Mouse (Mus musculus) lung, embryonic 15.5 days (tissue): ENCODE measurements around the gene Cab39l. TPM values are rescaled to one million over a fixed set of nuclear protein-coding genes. Genes with fewer than 3 reads are reported as not detected.

Experiments
- ATAC-seq: fragments of 200-750 bp; cut with Nextera tagmentation; 2 replicates; pipeline ENCODE4 v1.8.0; 2017; ENCODE audit warnings: moderate number of reproducible peaks, borderline replicate concordance; ENCODE audit not compliant: low FRiP score, low TSS enrichment; ENCODE audit errors: extremely low read depth
- H3K27ac ChIP-seq: fragments of 300-500 bp; sonication (generic); 2 replicates; pipeline ENCODE4 v1.5.1; 2015; ENCODE audit warnings: moderate library complexity, mild to moderate bottlenecking, inconsistent platforms
- H3K27me3 ChIP-seq: fragments of 300-500 bp; sonication (generic); 2 replicates; pipeline ENCODE4 v1.6.1; 2015; ENCODE audit warnings: inconsistent platforms
- H3K36me3 ChIP-seq: fragments of 300-500 bp; sonication (generic); 2 replicates; pipeline ENCODE4 v1.6.1; 2015; ENCODE audit warnings: inconsistent platforms
- H3K4me1 ChIP-seq: fragments of 300-500 bp; sonication (generic); 2 replicates; pipeline ENCODE4 v1.6.1; 2015; ENCODE audit warnings: inconsistent platforms
- H3K4me2 ChIP-seq: fragments of 300-500 bp; sonication (generic); 2 replicates; pipeline ENCODE4 v1.6.1; 2015; ENCODE audit warnings: inconsistent platforms, mild to moderate bottlenecking, moderate library complexity
- H3K4me3 ChIP-seq: fragments of 300-500 bp; sonication (generic); 2 replicates; pipeline ENCODE4 v1.5.1; 2015; ENCODE audit warnings: mild to moderate bottlenecking, inconsistent platforms
- H3K9ac ChIP-seq: fragments of 300-500 bp; sonication (generic); 2 replicates; pipeline ENCODE4 v1.6.1; 2015; ENCODE audit warnings: inconsistent platforms
- H3K9me3 ChIP-seq: fragments of 300-500 bp; sonication (generic); 2 replicates; pipeline ENCODE4 v1.6.1; 2016; ENCODE audit warnings: inconsistent platforms
- WGBS: fragments of 180-500 bp; shearing (Covaris S2); methylation state at CpG from one replicate; pipeline ENCODE4 v1.1.7; 2015; 5-methylcytosine and 5-hydroxymethylcytosine counted together
- polyA plus RNA-seq: library from polyadenylated mRNA; unstranded; fragments of >200 nt; fragmentation: Nextera tagmentation; extraction: Ambion mirVana; gene quantifications from 2 replicates; pipeline ENCODE4 v1.2.1, GENCODE M21; 2015

The Cab39l gene
- polyA plus RNA-seq, 1 experiment from 2014 or later: 44.7 TPM

GRCm38 (mm10) chr14:59549106-59549505 lies 108.3 kb downstream of the Cab39l start:
- H3K36me3 ChIP-seq: no peaks in the 10 kb centered on the region
- no peak overlapping the region for H3K9ac ChIP-seq
- H3K4me3 ChIP-seq: no peak overlapping the region
- no peak overlapping the region for H3K4me2 ChIP-seq
- H3K9me3 ChIP-seq: no peaks in the 10 kb centered on the region
- peak overlapping the region; percentile 72 for H3K27ac ChIP-seq
- WGBS: 62% methylated on average over 6 of the region's 6 CpGs
- H3K27me3 ChIP-seq: no peaks in the 10 kb centered on the region
- H3K4me1 ChIP-seq: peaks cover 22% of the 10 kb centered on the region
- ATAC-seq: no peak

DNA sequence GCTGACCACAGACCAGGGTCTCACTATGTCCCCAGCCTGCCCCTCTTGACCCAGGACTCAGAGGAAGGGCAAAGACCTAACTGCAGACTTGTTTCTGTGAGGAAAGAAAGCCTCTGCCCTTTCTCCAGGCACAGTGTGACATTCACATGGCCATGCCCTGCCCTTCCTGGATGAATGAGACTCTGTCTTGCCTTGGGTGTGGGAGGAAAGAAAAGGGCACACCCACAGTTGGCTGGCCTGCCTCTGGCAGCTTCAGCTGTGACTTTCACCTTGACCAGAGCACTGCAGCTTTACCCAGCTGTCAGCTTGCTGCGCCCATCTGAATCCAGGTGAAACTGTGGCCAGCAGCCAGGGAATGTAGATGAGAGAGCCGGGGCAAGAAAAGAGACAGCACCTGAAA lies 110.1 kb downstream of the Cab39l start:
- Histone ChIP-seq H3K9ac (no peak overlapping the region), H3K27ac (no peak overlapping the region), H3K9me3 (no peaks in the 10 kb centered on the region), H3K27me3 (no peaks in the 10 kb centered on the region), H3K4me3 (no peak overlapping the region), H3K4me1 (peaks cover 22% of the 10 kb centered on the region), H3K36me3 (no peaks in the 10 kb centered on the region), H3K4me2 (no peak overlapping the region)
- ATAC-seq: no peak
- WGBS: 67% methylated on average over 2 of the region's 2 CpGs

DNA sequence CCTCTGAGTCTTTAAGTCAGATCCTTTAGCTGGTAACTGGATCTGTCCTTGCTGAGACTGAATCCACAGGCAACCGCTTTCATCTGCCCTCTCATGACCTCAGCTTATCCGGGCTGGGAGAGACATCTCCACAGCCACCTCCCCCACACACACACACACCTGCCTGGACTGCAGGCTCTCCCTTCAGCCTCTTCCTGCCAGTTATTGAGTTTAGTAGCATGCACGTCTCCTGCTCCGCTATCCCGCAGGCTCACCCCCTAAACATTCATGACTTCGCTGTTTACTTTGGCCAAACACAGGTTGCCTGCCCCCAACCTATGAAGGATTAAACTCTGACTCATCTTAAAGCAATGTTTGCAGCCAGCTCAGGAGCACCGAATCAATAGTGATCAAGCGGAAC lies 111.2 kb downstream of the Cab39l start:
- 32% methylated on average over 8 of the region's 8 CpGs for WGBS

DNA sequence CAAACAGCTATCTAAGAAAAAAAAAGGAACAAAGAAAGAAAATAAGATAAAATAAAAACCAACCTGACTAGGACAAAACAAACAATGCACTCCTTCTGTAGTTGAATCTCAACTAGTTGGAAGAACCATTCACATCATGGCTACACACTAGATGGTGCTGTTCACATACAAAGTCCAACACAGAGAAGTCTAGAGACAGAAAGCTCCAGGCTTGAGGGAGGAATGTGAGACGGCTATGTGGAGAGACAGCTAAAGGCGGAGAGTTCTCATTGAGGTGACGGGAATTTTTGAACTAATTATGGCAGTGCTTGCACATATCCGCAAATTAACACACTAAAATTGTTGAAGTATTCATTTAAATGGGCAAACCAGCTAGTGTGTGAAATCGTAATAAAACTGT lies 113.3 kb downstream of the Cab39l start:
- no peaks in the 10 kb centered on the region for H3K9me3 ChIP-seq
- no peak overlapping the region for H3K27ac ChIP-seq
- no peak for ATAC-seq
- H3K27me3 ChIP-seq: no peaks in the 10 kb centered on the region
- H3K4me3 ChIP-seq: no peak overlapping the region
- no peak overlapping the region for H3K4me2 ChIP-seq
- H3K9ac ChIP-seq: no peak overlapping the region
- peaks cover 16% of the 10 kb centered on the region for H3K4me1 ChIP-seq
- H3K36me3 ChIP-seq: no peaks in the 10 kb centered on the region
- 65% methylated on average over 5 of the region's 5 CpGs for WGBS

More for the DNA sequence above, 111.2 kb downstream of the Cab39l start:
- no peaks in the 10 kb centered on the region for H3K9me3 ChIP-seq
- no peak overlapping the region for H3K4me3 ChIP-seq
- no peak for ATAC-seq
- no peaks in the 10 kb centered on the region for H3K36me3 ChIP-seq
- H3K27me3 ChIP-seq: no peaks in the 10 kb centered on the region
- H3K4me1 ChIP-seq: peaks cover 22% of the 10 kb centered on the region
- H3K4me2 ChIP-seq: no peak overlapping the region
- H3K27ac ChIP-seq: no peak overlapping the region
- no peak overlapping the region for H3K9ac ChIP-seq

- no peak overlapping the region for H3K9ac ChIP-seq
- WGBS: 50% methylated on average over 8 of the region's 8 CpGs
- ATAC-seq: no peak
- no peaks in the 10 kb centered on the region for H3K36me3 ChIP-seq
- no peaks in the 10 kb centered on the region for H3K27me3 ChIP-seq
- H3K27ac ChIP-seq: no peak overlapping the region
- peaks cover 10% of the 10 kb centered on the region; the same call in 1 of the 2 replicates for H3K4me1 ChIP-seq
- H3K9me3 ChIP-seq: no peaks in the 10 kb centered on the region
- H3K4me2 ChIP-seq: no peak overlapping the region
- H3K4me3 ChIP-seq: no peak overlapping the region
Observed at GRCm38 (mm10) chr14:59555018-59555417, 114.2 kb downstream of the Cab39l start.

GRCm38 (mm10) chr14:59555928-59556531 lies 115.3 kb downstream of the Cab39l start:
- H3K27ac ChIP-seq: no peak overlapping the region
- H3K9me3 ChIP-seq: no peaks in the 10 kb centered on the region
- H3K27me3 ChIP-seq: no peaks in the 10 kb centered on the region
- H3K4me2 ChIP-seq: no peak overlapping the region; the same call in 1 of the 2 replicates
- H3K9ac ChIP-seq: no peak overlapping the region
- no peaks in the 10 kb centered on the region for H3K36me3 ChIP-seq
- peaks cover 7% of the 10 kb centered on the region; the same call in 1 of the 2 replicates for H3K4me1 ChIP-seq
- 43% methylated on average over 13 of the region's 13 CpGs for WGBS
- no peak overlapping the region for H3K4me3 ChIP-seq
- ATAC-seq: peak; percentile 40; the same call in 1 of the 2 replicates

DNA sequence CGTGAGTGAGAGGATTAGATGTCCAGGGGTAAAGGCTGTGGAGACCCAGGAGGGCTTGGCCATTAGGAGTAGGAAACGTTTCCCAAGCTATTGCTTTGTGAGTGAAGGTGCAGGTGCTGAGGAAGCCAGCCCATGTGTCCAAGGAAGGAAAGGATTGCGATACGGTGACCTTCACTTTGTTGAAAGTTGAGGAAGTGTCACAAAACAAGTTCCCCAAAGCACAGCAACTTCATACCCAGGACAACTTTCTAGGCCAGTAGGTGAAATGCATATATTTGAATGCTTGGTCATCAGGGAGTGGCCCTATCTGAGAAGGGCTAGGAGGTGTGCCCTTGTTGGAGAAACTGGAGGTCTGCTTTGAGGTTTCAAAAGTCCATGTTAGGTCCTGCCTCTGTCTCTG lies 116.3 kb downstream of the Cab39l start:
- H3K36me3 ChIP-seq: no peaks in the 10 kb centered on the region

DNA sequence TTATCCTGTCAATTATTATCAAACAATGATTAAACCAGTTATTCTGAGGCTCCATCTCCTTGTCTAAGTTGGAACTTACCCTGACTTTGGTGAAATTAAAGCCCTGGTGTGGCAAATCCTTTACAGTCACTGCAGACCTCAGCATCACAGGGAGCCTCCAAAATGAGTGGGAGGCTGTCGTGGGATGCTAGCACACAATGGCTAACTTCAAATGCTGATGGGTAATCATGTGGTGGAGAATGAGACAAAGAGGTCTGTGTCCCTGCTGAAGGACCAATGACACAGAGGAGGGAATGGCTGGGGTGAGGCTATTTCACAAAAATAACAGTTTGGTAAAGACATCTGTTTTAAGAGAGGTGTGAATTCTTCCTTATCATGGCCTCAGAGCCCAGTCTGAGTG lies 117.1 kb downstream of the Cab39l start:
- no peak overlapping the region for H3K4me3 ChIP-seq
- ATAC-seq: no peak
- H3K9me3 ChIP-seq: no peaks in the 10 kb centered on the region
- WGBS: 69% methylated on average over 1 of the region's 1 CpGs
- H3K4me2 ChIP-seq: no peak overlapping the region
- H3K9ac ChIP-seq: no peak overlapping the region
- H3K27ac ChIP-seq: no peak overlapping the region
- H3K4me1 ChIP-seq: no peaks in the 10 kb centered on the region
- H3K36me3 ChIP-seq: no peaks in the 10 kb centered on the region
- no peaks in the 10 kb centered on the region for H3K27me3 ChIP-seq

More for the DNA sequence above, 116.3 kb downstream of the Cab39l start:
- Histone ChIP-seq H3K27me3 (no peaks in the 10 kb centered on the region), H3K9ac (no peak overlapping the region), H3K27ac (no peak overlapping the region), H3K4me1 (no peaks in the 10 kb centered on the region), H3K4me2 (no peak overlapping the region), H3K4me3 (no peak overlapping the region), H3K9me3 (no peaks in the 10 kb centered on the region)
- ATAC-seq: no peak
- 50% methylated on average over 4 of the region's 4 CpGs for WGBS

- WGBS: 82% methylated on average over 6 of the region's 6 CpGs
- H3K36me3 ChIP-seq: peaks cover 19% of the 10 kb centered on the region
- H3K9me3 ChIP-seq: no peaks in the 10 kb centered on the region
- no peaks in the 10 kb centered on the region for H3K4me1 ChIP-seq
- H3K4me3 ChIP-seq: no peak overlapping the region
- no peak for ATAC-seq
- no peaks in the 10 kb centered on the region for H3K27me3 ChIP-seq
- no peak overlapping the region for H3K4me2 ChIP-seq
- no peak overlapping the region for H3K9ac ChIP-seq
- no peak overlapping the region for H3K27ac ChIP-seq
Observed at GRCm38 (mm10) chr14:59566756-59567155, 126.0 kb downstream of the Cab39l start.

GRCm38 (mm10) chr14:59576385-59576784 lies 135.6 kb downstream of the Cab39l start:
- H3K9ac ChIP-seq: no peak overlapping the region
- WGBS: 86% methylated on average over 5 of the region's 5 CpGs
- no peak overlapping the region for H3K4me3 ChIP-seq
- H3K4me2 ChIP-seq: no peak overlapping the region
- H3K36me3 ChIP-seq: peaks cover 32% of the 10 kb centered on the region
- H3K9me3 ChIP-seq: no peaks in the 10 kb centered on the region
- no peaks in the 10 kb centered on the region for H3K27me3 ChIP-seq
- ATAC-seq: no peak
- H3K27ac ChIP-seq: no peak overlapping the region
- no peaks in the 10 kb centered on the region for H3K4me1 ChIP-seq

DNA sequence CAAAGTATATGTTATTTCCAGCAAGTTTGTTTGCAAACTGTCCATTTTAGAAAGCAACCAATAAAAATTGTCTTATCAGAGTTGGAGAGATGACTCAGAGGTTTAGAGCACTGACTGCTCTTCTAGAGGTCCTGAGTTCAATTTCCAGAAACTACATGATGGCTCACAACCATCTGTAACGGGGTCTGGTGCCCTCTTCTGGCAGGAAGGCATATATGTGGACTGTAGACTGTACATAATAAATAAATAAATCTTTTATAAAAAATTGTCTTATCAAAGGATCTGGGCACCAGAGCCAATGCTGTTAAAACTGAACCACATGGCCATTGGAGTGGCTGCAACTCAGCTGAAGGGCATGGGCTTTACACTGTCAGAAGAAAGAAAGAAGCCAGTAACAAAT lies 149.8 kb downstream of the Cab39l start:
- no peak overlapping the region for H3K9ac ChIP-seq
- no peaks in the 10 kb centered on the region for H3K9me3 ChIP-seq
- no peak overlapping the region for H3K27ac ChIP-seq
- H3K4me1 ChIP-seq: no peaks in the 10 kb centered on the region
- H3K4me3 ChIP-seq: no peak overlapping the region
- no peak for ATAC-seq
- no peak overlapping the region for H3K4me2 ChIP-seq
- peaks cover 55% of the 10 kb centered on the region for H3K36me3 ChIP-seq
- 67% methylated on average over 1 of the region's 1 CpGs for WGBS
- H3K27me3 ChIP-seq: no peaks in the 10 kb centered on the region

- Histone ChIP-seq H3K27me3 (no peaks in the 10 kb centered on the region), H3K9me3 (no peaks in the 10 kb centered on the region), H3K27ac (no peak overlapping the region), H3K9ac (no peak overlapping the region), H3K4me1 (peaks cover 5% of the 10 kb centered on the region), H3K4me3 (no peak overlapping the region), H3K36me3 (peaks cover 43% of the 10 kb centered on the region), H3K4me2 (no peak overlapping the region)
- WGBS: 82% methylated on average over 8 of the region's 8 CpGs
- ATAC-seq: no peak
Observed at GRCm38 (mm10) chr14:59591901-59592300, 151.1 kb downstream of the Cab39l start.

- Histone ChIP-seq H3K27ac (no peak overlapping the region), H3K4me1 (peaks cover 8% of the 10 kb centered on the region), H3K9me3 (no peaks in the 10 kb centered on the region), H3K9ac (no peak overlapping the region), H3K27me3 (no peaks in the 10 kb centered on the region), H3K36me3 (peaks cover 42% of the 10 kb centered on the region), H3K4me3 (no peak overlapping the region), H3K4me2 (no peak overlapping the region)
- no peak for ATAC-seq
- WGBS: 91% methylated on average over 3 of the region's 3 CpGs
Observed at GRCm38 (mm10) chr14:59592593-59592992, 151.8 kb downstream of the Cab39l start.
